Mouse (Mus musculus) bone marrow macrophage, adult 2 months (primary cell): ENCODE results near the gene Frmd4a.
"Not testable (repeated sequence)": the region's sequence is repeated elsewhere in the genome, so short reads cannot be mapped to it uniquely, and the experiment has no call there.

ENCODE experiments used
- CTCF ChIP-seq: IDR thresholded peaks from 2 replicates; pipeline ENCODE4 v1.5.1; 2012; ENCODE audit warnings: low read depth, mild to moderate bottlenecking, low read length, moderate library complexity
- POLR2A ChIP-seq: IDR thresholded peaks from 2 replicates; pipeline ENCODE4 v1.6.1; 2012; ENCODE audit warnings: mild to moderate bottlenecking, low read depth, low read length, borderline replicate concordance

DNA sequence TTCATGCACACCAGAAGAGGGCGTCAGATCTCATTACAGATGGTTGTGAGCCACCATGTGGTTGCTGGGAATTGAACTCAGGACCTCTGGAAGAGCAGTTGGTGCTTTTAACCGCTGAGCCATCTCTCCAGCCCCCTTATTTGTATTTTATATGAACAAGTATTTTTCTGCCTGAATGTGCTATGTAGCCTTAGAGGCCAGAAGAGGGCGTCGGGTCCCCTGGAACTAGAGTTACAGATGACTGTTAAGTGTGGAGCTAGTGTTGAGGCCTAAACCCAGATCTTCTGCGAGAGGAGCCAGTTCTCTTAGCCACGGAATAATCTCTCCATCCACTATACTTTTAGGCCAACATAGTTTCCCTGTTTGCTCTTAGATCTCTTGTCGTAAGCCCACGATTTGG, 320.8 kb downstream of the Frmd4a start:
- TF ChIP-seq CTCF, POLR2A: not testable (repeated sequence)
